Mouse (Mus musculus) left cerebral cortex, postnatal 14 days (tissue): Measurements from ENCODE around the gene Mfsd12. TPM values are rescaled to one million over a fixed set of nuclear protein-coding genes. Genes with fewer than 3 reads are reported as not detected.

Experiments used
- DNase-seq, 2 experiments: peaks; one replicate each; pipeline ENCODE4 v3.0.0; 2021 to 2022; ENCODE audit warnings: low spot score in 2 of 2, mixed read lengths in 1 of 2
- intact Hi-C: fragments of 180-260 bp; cut with DNase I; formaldehyde crosslinking; loops from one replicate; pipeline ENCODE4 v1.15.1; 2025
- total RNA-seq, 2 experiments: library from RNA; stranded (reverse); gene quantifications; 2 replicates each; pipeline ENCODE4 v1.2.3; 2021

The Mfsd12 gene
- total RNA-seq, 2 experiments from 2014 or later: 37.8 to 38.9 TPM

DNA sequence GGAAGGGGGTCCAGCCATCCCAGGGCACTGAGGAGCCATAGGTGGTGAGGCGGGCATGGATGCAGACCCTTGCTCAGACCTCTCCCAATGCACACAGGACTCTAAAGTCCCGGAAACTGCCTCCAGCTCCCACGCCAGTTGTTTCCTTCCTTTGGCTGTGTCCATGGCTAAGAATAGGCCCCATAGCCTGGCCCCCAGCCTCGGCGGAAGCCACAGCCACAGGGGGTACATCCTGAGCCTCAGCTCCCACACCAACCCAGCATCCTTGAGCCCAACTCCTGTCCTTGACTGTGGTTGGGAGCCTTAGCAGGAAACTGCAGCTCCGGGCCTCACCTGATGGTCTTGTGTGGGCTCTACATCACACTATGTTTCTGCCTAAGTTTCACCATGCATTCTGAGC is 30.4 kb upstream of the Mfsd12 start:
- intact Hi-C loops: no loop called here
- DNase-seq: no peak

DNA sequence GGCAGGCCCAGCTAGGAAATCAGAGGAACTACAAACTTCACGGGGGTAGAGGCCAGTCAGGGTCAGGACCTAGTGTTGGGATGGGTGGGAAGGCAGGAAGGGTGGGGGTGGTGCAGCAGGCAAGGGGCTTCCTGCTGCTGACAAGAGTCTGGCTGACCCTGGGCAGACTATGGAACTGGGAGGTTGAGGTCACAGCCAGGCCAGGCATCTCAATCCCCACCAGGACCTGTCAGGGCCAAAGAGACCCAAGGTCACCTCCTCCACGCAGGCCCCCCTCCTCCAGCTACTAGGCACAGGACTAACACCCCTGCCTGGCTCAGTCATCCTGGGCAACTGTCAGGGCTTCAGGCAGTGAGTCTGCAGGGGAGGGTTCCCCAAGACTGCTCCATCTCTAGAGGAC is 29.3 kb upstream of the Mfsd12 start:
- DNase-seq: no peak
- intact Hi-C loops: no loop called here

DNA sequence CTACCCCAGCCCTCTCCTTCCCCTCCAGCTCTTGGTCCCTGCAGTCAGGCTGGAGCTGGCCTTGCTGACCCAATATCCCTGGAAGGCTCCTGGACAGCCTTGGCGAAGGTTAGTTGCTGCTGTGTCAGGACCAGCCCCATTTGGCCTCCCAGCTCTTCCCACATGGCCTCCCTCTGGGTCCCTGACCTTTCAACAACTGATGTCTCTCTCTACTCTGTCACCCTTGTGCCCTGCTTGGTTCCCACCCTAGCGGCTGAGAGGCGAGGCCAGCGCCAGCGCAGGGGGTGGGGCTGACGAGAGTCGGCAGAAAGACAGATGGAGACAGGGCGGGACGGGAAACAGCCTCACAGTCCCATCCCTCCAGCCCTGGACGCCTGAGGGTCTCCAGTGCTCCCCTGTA is 28.9 kb upstream of the Mfsd12 start, which contains the start of gene Tbxa2r:
Tbxa2r (plus strand) TSS at position 346 of the 400 bp plus-strand sequence.
- intact Hi-C loops: no loop called here
- DNase-seq: no peak

DNA sequence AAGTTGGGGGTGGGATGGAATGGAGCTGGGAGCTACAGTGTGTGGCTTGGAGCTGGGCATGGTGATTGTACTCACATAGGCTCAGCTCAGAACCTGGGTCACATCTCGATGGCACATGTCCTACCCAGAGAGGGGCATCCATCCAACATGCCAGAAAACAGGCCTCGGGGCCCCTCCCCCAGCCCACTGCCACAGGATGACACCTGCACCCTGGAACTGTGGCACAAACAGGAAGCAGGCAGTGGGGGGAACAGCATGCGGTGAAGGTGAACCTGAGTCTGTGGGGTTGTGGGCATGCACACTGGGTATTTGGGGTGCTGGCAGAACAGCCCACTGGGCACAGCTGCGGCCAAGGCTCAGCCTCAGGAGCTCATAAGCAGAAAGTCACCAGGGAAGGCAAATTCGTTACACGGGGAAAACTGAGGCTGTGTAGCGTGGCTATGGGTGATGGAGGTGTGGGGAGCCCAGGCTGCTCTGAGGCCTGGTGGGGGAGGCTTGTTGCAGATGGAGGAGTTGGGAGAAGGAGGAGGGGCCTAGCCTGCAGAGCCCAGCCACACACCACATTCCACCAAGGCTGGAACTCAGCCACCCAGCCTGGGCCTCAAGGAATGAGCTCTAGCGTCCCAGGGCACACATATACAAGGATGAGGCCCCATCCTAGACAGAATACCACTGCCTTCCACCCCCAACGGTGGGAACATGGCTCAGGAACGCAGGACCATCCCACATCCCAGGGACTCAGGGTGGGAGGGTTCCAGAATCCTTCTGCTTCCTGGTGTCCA is 27.9 kb upstream of the Mfsd12 start:
- DNase-seq: no peak
- intact Hi-C loops: no loop called here

DNA sequence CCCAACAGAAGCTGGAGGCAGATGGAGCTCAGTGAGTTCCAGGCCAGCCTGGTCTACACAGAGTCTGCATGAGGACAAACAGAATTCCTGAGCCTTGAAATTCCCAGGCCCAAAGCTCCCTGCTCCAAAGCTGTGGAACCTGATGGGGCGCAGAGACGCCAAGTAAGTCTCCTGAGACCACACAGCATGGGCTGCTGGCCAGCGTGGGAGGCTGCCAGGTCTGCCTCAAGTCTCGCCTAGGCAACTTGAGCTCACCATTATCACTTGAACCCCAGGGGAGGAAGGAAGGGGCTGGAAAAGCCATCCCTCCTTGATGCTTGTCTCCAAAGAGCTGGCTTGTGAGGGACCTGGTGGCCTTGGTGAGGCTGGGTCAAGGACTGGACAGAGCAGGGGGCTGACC is 27.3 kb upstream of the Mfsd12 start:
- intact Hi-C loops: no loop called here
- no peak for DNase-seq

DNA sequence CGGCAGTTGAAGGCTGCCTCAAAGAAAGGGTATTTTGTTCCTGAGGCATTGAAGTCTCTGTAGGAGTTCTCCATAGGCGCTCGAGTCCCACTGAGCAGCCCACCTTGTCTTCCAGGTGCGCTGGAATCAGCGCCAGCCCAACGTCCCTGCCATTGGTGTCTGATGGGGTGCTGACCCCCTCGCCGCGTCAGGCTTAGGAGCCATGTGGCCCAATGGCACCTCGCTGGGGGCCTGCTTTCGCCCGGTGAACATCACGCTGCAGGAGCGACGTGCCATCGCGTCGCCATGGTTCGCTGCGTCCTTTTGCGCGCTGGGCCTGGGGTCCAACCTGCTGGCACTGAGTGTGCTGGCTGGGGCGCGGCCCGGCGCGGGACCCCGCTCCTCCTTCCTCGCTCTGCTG is 25.0 kb upstream of the Mfsd12 start:
- intact Hi-C loops: no loop called here
- DNase-seq: no peak

DNA sequence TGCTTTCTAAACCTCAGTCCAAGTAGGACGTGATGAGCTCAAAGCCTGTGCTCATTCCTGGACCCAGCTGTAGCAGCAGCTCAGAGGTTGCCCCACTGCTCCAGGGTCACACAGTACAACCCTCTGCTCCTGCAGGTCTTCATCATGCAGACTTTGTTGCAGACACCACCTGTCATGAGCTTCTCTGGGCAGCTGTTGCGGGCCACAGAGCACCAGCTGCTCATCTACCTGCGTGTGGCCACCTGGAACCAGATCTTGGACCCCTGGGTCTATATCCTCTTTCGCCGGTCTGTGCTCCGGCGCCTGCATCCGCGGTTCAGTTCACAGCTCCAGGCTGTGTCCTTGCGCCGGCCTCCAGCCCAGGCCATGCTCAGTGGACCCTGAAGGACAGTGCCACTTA is 23.0 kb upstream of the Mfsd12 start:
- intact Hi-C loops: no loop called here
- DNase-seq: no peak

DNA sequence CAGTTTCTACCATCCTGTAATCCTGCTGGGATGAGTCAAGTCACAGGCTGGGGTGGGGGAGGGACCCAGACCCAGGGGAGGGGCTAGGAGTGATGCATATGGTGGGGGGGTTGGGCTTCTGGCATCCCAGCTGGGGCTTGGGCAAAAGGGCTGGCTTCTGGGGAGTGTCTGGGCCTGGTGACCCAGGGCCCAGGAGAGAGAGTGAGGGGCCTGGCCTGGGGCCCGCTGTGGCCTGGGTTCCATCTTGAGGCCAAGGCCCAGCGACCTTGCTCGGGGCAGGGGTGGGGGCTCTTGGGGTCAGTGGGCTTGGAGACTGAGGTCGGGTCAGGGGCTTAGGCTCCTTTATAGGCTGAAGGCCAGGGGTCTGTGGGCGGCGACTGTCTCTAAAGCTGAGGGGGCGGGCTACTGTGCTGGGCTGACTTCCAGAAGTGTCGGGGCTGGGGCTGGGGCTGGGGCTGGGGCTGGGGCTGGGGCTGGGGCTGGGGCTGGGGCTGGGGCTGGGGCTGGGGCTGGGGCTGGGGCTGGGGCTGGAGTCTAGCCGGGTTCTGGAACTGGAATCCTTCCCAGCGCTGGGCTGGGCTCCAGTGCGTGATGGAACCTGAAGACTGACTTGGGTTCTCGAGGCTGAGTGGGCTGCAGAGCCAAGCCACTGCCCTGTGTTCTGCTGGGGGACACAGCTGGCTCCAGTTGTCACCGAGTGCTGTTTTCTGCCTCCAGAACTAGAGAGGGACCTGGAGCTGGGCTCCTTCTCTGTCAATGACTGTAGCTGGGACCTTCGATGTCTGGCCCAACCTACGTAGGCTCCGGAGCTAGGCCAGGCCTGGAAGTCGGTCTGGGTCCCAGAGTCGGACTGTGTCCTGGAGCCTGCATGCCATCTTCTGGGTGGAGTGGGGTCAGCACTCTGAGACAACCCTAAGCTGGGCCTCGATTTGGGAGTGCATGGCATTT is 21.6 kb upstream of the Mfsd12 start:
- intact Hi-C loops: no loop called here
- no peak for DNase-seq

DNA sequence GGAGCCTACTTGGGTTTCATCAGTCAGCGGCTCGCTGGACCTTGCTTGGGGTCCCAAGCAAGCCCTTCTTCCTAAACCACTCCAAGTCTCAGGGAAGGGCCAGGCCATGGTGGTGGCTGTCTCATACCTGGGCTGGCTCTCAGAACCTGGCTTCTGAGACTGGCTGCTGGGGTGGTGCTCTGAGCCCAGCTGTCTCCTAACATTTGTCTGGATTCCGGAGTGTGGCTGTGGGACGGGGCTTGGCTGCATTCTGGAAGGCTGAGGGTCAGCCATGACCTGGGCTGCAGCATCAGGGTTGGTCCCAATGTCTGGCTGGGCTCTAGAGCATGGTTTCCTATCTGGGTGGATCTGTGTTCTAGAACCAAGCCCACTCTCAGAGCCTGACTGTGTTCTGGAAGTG is 20.7 kb upstream of the Mfsd12 start:
- no peak for DNase-seq
- intact Hi-C loops: no loop called here

DNA sequence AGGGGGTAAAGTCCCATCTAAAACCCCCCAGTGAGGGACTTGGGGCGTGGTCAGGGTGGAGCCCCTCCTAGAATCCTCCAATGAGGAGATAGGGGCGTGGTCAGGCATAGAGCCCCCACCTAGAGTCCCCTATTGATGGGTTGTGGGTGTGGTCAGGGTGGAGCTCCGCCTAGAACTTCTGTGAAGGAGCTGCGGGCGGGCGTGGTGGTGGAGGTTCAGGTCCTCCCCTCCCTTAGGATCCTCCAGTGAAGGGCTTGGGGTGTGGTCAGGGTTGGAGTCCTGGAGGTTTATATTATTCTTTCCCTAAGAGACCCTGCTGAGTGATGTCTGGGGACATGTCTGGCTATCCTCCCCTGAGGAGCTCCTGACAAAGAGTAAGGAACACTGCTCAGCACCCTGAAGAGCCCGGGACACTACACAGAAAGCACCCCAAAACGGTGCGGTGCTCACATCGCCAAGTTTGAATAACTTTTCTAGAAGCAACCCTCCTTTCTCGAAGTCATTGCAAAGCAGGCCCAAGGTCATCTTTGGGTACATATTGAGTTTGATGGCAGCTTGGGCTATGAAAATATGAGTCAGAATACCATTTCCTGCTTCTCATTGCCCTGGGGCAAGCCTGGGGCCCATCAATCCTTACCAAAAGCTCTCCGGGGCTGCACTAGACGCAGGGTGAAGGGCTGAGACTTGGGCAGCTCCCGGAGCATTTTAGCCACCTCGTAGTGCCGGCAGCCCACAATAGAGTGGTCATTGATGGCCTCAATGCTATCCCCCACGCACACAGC is 16.5 kb upstream of the Mfsd12 start:
- intact Hi-C loops: no loop called here
- DNase-seq: no peak

DNA sequence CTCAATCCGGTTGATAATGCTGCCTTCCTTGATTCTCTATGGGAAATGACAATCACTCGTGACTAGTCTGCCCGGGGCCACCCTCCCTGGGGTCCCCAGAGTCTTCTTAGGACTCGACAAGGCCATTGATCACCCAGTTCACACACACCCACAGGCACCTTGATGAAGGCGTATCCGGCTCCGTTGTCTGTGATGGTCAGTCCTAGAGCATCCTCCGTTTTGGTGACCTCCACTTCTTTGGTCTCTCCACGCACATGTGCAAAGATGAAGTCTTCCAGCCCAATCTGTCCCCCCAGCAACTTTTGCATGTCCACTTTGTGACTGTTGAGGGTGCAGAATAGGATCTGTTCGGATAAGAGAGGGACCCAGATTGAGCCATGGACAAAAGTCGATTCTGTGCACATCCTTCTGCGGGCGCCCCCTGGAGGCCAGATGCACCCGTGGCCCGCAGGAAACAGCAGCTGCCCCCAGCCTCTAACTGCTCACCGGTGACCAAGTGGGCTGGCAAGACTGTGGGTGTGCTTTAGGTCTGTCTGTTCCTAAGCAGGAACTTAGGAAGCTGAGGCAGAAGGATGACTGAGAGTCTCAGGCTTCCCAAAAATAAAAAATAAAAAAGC is 15.8 kb upstream of the Mfsd12 start:
- intact Hi-C loops: no loop called here
- peak in 1 of 2 experiments; percentile 66 for DNase-seq

DNA sequence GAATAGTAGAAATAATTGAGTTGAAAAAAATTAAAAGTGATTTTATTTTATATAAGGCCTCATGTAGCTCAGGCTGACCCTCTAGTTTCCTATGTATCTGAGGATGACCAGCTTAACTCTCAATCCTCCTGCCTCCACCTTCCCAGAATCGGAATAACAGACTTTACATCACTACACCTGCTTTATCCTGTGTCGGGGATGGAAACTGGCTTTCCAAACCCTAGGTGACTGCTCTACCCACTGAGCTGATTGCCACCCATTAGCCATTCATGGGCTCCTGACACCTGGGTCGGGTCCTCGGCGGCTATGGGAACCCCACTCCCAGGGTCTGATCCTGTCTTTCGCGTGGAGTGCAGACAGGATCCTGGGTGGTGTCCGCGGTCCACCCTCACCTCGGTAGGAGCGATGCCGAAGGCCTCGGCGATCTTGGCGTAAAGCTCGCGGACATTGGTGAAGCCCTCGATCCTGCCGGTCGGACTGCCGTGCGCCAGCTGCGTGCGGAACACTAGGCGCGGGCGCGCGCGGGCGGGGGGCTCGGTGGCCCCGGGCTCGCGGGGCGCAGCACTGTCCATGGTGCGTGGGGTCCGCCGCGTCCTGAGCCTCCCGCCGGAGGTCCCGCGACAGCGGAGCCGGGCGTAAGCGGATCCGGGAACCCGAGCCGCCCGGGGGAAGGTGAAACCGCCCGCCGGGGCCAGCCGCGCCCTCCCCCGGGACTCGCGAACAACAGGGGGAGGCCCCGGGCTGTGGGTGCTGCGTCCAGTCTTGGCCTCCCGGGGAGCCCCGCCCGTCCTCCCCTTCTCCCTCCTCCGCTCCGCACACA is 14.4 kb upstream of the Mfsd12 start, which contains the start of gene Gipc3:
Gipc3 (minus strand) TSS at position 581 of the 820 bp plus-strand sequence.
- intact Hi-C loops: no loop called here
- no peak for DNase-seq

DNA sequence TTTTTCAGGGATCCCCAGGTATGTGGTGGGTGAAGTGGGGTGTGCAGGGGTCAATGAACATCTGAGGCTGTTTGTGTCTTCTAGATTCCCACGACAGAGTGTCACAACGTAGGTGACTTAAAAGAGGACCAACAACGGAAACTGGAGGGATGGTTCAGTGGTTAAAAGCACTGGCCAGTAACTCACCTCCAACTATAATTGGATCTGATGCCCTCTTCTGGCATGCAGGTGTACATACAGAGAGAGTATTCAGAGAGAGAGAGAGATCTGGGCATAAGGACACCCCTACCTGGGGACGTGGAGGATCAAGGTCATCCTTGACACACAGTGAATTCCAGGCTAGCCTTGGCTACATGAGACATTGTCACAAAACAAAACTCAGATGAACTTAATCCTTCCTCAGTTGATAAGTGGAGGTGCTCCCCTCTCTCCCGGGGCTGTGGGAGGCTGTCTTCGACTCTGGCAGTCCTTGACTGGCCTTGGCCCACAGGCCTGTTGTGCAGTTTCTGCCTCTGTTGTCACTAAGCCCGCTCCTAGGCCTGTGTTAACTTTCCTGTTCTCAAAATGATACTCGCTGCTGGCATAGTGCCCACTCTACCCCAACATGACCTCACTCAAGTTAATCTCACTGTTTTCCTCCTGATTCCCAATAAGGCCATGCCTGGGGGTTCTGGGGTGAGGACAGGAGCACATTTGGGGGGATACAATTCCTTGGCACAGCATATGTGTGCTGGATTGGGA is 12.7 kb upstream of the Mfsd12 start:
- intact Hi-C loops: loop anchor here (5.0 kb wide), 1 partner anchor 57 kb away; no protein-coding TSS in a partner anchor
- no peak for DNase-seq

DNA sequence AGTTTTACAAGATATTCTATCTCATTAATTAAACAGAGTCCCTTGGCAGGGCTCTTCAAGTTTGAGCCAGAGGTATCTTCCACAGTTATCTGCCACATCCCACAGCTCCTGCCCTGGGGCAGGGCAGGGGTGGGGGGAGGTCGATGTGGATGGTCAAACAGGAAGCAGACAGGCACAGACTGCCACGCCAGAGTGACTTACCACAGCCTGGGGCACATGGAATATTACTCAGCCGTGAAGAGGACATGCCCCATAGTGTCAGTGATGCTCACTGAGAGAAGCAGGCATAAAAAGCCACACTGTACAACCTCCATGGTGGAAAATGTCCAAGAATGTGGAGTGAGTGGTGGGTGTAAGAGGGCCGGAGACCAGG is 12.1 kb upstream of the Mfsd12 start:
- intact Hi-C loops: loop anchor here (5.0 kb wide), 1 partner anchor 58 kb away; no protein-coding TSS in a partner anchor
- no peak for DNase-seq

DNA sequence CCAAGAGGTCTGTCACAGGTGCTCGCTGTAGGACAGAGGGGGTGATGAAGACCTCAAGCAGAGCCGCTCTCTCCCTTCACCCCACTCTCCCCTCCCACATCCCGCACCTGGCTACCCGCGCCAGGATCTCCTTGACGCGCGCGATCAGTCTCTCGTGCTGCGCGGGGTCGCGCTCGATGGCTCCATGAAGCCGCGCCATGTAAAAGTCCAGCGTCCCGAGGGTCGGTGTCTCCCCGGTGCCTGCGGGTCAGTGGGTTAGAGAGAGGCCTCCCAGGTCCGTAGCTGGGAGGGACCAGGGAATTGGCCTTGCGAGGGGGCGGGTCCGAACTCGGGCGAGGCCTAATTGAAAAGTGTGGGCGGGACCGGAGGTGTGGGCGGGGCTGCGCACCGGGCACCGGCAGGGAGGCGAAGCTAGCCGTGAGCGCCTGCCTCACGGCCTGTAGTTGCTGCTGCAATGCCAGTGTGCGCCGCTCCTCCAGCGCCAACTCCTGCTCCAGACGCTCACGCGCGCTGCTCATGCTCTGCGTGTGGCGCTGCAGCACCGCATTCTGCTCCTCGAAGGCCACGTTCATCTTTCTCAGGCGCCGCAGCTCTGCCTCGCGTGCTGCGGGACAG is 10.7 kb upstream of the Mfsd12 start:
- intact Hi-C loops: loop anchor here (5.0 kb wide), 1 partner anchor 59 kb away; no protein-coding TSS in a partner anchor
- DNase-seq: peak; percentile 72 to 81

DNA sequence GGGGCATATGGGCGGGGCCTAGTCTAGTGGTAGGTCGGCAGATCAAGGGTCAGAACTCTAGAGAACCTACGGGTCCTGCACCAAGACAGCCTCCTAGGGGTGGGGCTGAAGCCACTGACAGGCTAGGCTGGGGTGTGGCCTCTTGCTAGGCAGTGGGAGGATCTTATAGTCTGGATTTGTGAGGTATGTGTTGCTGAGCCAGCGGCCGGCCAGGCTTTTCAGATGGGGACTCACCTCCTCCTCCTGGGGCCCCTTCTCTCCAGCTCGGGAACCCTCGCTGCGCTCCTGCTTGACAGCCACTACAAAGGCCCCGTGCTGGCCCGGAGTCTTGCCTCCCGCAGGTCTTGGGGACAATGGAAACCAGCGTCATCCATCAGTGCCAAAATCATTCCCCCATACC is 8.1 kb upstream of the Mfsd12 start:
- intact Hi-C loops: loop anchor here (5.0 kb wide), 1 partner anchor 62 kb away; no protein-coding TSS in a partner anchor
- no peak for DNase-seq

DNA sequence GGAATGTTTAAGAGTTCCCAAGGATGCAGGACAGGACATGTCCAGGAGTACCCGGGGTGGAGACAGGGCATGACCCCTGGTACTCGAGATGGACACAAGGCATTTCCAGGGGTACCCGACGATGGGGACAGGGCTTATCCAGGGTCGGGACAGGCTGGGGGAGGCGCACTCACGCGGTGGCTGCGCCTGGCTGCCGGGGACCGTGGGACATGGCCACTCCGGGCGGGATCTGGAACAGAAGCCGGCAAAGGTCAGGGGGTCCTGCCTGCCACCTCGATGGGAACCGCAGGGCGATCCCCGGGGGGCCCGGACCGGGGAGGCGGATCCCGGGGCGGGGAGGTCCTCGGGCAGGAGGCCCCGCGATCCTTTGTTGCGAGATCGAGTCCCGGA is 7.3 kb upstream of the Mfsd12 start:
- intact Hi-C loops: loop anchor here (5.0 kb wide), 1 partner anchor 63 kb away; no protein-coding TSS in a partner anchor
- no peak for DNase-seq
